Mouse (Mus musculus): ENCODE measurements around the gene Ncmap.
"Not testable (repeated sequence)": the region's sequence is repeated elsewhere in the genome, so short reads cannot be mapped to it uniquely, and the experiment has no call there.

Gene Ncmap

GRCm38 (mm10) chr4:135397551-135397950 is 476 bp downstream of the Ncmap start:
- DNase-seq = no peak

GRCm38 (mm10) chr4:135396303-135396702 is 1.7 kb downstream of the Ncmap start:
- DNase-seq = no peak

- no peak for DNase-seq
Observed at GRCm38 (mm10) chr4:135395375-135395774, 2.7 kb downstream of the Ncmap start.

GRCm38 (mm10) chr4:135394666-135395065 is 3.4 kb downstream of the Ncmap start:
- DNase-seq = no peak

- DNase-seq = no peak
Observed at GRCm38 (mm10) chr4:135393381-135393780, 4.6 kb downstream of the Ncmap start.

- DNase-seq = no peak
Observed at GRCm38 (mm10) chr4:135392801-135393200, 5.2 kb downstream of the Ncmap start.

GRCm38 (mm10) chr4:135391014-135391413 is 7.0 kb downstream of the Ncmap start:
- no peak for DNase-seq

- peak; percentile 9 for DNase-seq
Observed at GRCm38 (mm10) chr4:135385614-135386013, 12.4 kb downstream of the Ncmap start.

GRCm38 (mm10) chr4:135382316-135382715 is 15.7 kb downstream of the Ncmap start:
- DNase-seq = peak; percentile 81

- no peak for DNase-seq
Observed at GRCm38 (mm10) chr4:135381355-135381754, 16.7 kb downstream of the Ncmap start.

GRCm38 (mm10) chr4:135377241-135377640 is 20.8 kb downstream of the Ncmap start:
- DNase-seq = no peak

GRCm38 (mm10) chr4:135375444-135375843 is 22.6 kb downstream of the Ncmap start:
- no peak for DNase-seq

- DNase-seq = no peak
Observed at GRCm38 (mm10) chr4:135373299-135373698, 24.7 kb downstream of the Ncmap start.

- no peak for DNase-seq
Observed at GRCm38 (mm10) chr4:135370372-135370771, 27.7 kb downstream of the Ncmap start.

- no peak for DNase-seq
Observed at GRCm38 (mm10) chr4:135362828-135363227, 35.2 kb downstream of the Ncmap start.

- no peak for DNase-seq
Observed at GRCm38 (mm10) chr4:135361722-135362121, 36.3 kb downstream of the Ncmap start.

GRCm38 (mm10) chr4:135358736-135359135 is 39.3 kb downstream of the Ncmap start:
- DNase-seq = peak; percentile 45

GRCm38 (mm10) chr4:135357221-135357920 is 40.7 kb downstream of the Ncmap start:
- peak; percentile 18 for DNase-seq

GRCm38 (mm10) chr4:135355886-135356550 is 42.0 kb downstream of the Ncmap start:
- no peak for DNase-seq

GRCm38 (mm10) chr4:135354751-135355150 is 43.3 kb downstream of the Ncmap start:
- DNase-seq = not testable (repeated sequence)

- DNase-seq = peak; percentile 8
Observed at GRCm38 (mm10) chr4:135353794-135354450, 44.1 kb downstream of the Ncmap start.

- DNase-seq = peak; percentile 99
Observed at GRCm38 (mm10) chr4:135353066-135353793, 44.8 kb downstream of the Ncmap start, which contains the start of gene Srrm1. Gene Srrm1, minus strand, starts transcription at chr4:135353321.
